Mouse (Mus musculus) embryonic fibroblast, embryonic 13.5 days (primary cell): ENCODE measurements around the gene Selenof.

Source experiments
- CTCF ChIP-seq: IDR thresholded peaks from 2 replicates; pipeline ENCODE4 v1.5.1; 2011; ENCODE audit warnings: mild to moderate bottlenecking, control low read depth, low read length, moderate library complexity, borderline replicate concordance; ENCODE audit not compliant: insufficient read depth
- POLR2A ChIP-seq: IDR thresholded peaks from 2 replicates; pipeline ENCODE4 v1.6.1; 2011; ENCODE audit warnings: low read depth, mild to moderate bottlenecking, control low read depth, low read length, moderate library complexity

DNA sequence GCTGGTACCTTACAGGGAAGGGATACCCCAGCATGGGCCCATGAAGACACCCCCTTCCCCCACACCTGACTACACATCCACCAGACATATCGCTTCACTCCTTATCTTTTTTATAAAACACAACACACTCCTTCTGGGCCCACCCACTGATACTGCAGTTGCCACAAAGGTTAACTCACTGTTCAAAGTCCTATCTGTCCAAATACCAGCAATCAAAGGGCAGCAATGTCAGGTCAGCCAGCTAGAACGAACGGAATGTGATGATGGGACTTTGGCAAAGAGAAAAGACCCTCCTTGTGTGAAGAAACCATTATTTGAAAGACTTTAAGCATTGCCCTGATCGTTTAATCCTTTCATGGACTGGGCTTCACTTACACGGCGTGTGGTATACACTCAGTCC lies 42.3 kb downstream of the Selenof start:
- TF ChIP-seq POLR2A (no peak), CTCF (no peak)
